Mouse (Mus musculus): ENCODE measurements around the gene Pip5k1a.
A peak's percentile ranks its signal among the peaks of the same experiment; 100 is the strongest.
"Not testable (repeated sequence)": the region's sequence is repeated elsewhere in the genome, so short reads cannot be mapped to it uniquely, and the experiment has no call there.

The Pip5k1a gene

DNA sequence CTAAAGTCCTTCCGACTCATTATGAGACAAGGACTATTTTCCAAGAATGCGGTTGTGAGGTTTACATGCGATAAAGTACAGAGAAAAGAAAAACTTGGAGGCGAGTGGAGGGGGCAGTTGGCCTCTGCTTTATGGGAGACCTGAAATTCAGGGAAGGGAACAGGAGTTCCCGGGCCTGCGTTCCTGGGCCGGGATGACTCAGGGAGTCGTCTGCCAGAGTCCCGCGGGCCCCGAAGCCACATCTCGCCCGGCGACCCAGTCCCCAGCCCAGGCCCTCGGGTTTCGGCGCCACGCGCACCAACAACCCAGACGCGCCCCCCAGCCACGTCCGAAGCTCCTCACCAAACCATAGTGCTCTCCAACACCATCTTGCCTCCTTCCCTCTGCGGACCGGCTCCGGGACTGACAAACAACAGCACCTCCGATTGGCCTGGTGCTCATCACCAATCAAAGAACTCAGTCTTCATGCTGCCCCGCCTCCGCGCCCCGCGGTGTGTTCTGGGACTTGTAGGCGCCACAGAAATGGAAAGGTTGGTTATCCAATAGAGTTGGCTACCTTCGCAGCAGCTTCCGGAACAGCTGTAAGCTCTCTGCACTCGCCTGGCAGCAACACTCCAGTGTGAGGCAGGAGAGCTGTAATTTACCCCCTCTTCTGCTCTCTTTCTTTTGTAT, 64.4 kb downstream of the Pip5k1a start, which contains the start of gene Psmd4:
TSS of gene Psmd4 (minus strand) at position 449 of the 672 bp plus-strand sequence.
- peak; percentile 99 for DNase-seq (ENCODE audit: low read depth, low spot score)

DNA sequence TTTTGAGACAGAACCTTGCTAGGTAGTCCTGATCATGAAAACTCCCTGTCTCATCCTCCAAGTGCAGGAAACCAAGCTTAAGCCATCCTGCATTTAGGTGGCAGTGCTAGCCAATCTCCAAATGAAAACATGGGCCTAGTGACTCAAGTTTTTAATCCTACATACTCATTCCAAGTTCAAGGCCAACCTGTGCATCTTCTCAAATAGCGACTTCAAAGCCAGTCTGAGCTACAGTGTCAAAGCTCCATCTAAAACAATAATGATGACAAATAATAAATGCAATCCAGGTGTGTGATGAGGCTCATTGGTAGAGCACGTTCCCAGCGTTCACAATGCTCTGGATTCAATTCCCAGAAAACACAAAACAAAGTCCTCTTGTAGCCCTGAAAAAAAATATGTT, 65.1 kb downstream of the Pip5k1a start:
- no peak for DNase-seq (ENCODE audit: low read depth, low spot score)

DNA sequence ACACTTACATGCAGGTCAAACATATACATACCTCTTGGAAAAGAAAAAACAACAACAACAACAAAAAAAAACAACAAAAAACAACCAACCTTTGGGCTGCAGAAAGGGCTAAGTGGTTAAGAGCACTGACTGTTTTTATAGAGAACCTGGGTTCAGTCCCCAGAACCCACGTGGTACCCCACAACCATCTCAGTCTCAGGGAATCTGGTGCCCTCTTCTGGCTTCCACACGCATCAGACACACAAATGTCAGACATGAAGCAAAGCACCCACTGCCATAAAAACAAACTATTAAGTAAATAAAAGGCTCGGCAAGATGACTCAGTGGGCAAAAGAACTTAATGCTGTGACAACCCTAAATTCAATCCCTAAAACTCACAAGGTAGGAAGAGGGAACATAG, 76.8 kb downstream of the Pip5k1a start:
- DNase-seq (ENCODE audit: low read depth, low spot score): peak; percentile 57

DNA sequence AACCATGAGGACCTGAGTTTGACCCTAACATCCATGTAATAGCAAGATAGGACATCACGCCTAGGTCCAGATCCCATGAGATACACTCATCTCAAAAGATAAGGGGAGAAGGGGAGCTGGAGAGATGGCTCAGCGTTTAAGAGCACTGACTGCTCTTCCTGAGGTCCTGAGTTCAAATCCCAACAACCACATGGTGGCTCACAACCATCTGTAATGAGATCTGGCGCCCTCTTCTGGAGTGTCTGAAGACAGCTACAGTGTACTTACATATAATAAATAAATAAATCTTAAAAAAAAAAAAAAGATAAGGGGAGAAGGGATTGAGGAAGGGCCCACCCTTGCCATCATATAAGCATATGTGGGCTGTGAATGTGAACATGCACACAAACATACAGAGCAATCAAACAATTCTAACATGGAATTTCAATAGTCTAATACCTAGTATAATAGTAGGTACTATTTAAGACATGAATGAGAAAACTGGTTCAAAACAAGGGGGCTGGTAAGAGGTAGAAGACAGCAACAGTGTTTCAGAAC, 77.4 kb downstream of the Pip5k1a start:
- DNase-seq (ENCODE audit: low read depth, low spot score): not testable (repeated sequence)

DNA sequence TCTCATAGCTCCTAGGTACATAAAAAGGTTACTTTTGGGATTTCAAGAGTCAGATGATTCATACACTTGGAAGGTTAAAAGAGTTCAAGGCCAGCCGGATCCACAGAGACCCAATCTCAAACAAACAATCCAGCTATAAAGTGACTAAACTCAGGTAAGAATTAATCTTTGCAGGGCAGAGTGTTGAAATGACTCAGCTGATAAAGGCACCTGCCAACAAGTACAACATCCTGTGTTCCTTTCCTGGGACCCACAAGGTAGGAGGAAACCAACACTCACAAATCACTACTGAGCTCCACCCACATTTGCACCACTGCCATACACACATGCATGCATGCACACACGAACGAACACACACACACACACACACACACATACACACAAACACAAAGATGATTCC, 78.1 kb downstream of the Pip5k1a start:
- no peak for DNase-seq (ENCODE audit: low read depth, low spot score)

GRCm38 (mm10) chr3:95027701-95028100, 79.0 kb downstream of the Pip5k1a start:
- DNase-seq (ENCODE audit: low read depth, low spot score): no peak

DNA sequence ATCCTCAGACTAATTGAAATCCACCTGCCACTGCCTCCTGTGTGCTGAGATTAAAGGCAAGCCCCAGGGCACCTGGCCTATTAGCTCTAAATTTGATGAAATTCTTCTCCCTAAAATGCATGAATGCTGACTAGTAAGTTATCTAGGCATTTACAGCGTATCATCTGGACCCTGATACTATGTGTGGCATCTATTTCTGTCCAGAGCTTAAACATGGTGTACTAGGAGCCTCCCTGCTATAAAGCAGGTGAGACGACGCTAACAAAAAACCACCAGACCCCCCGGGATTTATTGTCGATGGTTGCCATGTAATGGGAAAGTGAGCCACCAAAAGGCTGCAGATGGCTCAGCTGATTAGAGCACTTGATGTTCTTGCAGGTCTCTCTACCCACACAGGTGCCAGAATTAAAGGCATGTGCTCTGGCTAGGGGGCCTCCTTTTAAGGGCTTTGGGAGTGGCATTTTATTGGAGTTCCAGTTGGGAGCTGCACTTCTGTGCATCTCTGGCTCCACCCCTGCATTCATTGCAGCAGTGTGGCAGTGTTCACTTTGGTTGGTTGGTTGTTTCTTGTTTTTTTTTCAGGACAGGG, 79.6 kb downstream of the Pip5k1a start:
- DNase-seq (ENCODE audit: low read depth, low spot score): peak; percentile 45

GRCm38 (mm10) chr3:95025202-95025601, 81.5 kb downstream of the Pip5k1a start:
- DNase-seq (ENCODE audit: low read depth, low spot score): peak; percentile 32

DNA sequence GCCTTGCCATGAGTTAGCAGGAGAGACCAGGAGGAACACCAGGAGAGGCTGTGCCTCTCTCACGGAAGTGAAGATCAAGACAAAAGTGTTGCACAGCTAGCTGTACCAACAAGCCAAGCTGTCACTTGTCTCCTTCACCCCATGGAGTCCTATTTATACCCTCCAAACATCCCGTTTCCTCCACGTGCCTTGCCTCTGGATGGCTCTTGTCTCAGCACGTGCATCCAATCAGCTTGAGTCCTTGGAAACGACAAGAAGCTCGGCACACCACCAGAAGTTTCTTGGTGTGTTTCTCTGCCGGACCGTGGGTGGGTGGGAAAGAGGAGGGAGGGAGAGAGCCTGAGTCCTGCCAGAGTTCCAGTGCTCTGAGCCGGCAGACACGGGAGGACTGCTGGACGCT, 82.2 kb downstream of the Pip5k1a start:
- DNase-seq (ENCODE audit: low read depth, low spot score): peak; percentile 51

- not testable (repeated sequence) for DNase-seq (ENCODE audit: low read depth, low spot score)
These were observed 85.8 kb downstream of the Pip5k1a start for GRCm38 (mm10) chr3:95020956-95021355.

- DNase-seq (ENCODE audit: low read depth, low spot score): no peak
These were observed 88.0 kb downstream of the Pip5k1a start for GRCm38 (mm10) chr3:95018741-95019140.

DNA sequence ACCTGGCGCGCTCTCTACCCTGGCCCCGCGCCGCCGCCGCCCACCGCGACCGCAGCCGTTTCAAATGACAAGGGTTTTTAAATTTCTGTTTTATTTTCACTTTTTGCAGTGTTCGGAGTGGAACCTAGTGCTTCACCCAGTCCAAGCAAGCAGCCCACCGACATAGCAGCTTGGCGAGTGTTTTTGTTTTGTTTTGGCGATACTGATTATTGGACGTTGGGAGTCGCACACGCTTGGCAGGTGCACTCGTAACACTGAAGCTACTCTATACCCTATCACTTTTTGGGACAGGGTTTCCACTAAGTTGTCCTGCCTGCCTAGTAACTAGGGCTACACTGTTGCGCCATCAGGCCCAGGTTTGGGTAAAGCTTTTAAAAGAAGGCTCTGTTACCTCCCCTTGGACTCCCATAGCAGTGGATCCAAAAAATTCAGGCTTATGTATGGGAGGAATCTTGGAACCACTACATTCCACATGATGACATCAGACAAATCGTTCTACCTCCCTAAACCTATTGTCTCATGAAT, 90.1 kb downstream of the Pip5k1a start:
- DNase-seq (ENCODE audit: low read depth, low spot score): no peak

GRCm38 (mm10) chr3:95015891-95016531, 90.7 kb downstream of the Pip5k1a start:
- peak; percentile 99 for DNase-seq (ENCODE audit: low read depth, low spot score)

GRCm38 (mm10) chr3:95015337-95015872, 91.3 kb downstream of the Pip5k1a start, which contains the start of gene Zfp687:
TSS of gene Zfp687 (minus strand) at chr3:95015448.
- peak; percentile 100 for DNase-seq (ENCODE audit: low read depth, low spot score)

DNA sequence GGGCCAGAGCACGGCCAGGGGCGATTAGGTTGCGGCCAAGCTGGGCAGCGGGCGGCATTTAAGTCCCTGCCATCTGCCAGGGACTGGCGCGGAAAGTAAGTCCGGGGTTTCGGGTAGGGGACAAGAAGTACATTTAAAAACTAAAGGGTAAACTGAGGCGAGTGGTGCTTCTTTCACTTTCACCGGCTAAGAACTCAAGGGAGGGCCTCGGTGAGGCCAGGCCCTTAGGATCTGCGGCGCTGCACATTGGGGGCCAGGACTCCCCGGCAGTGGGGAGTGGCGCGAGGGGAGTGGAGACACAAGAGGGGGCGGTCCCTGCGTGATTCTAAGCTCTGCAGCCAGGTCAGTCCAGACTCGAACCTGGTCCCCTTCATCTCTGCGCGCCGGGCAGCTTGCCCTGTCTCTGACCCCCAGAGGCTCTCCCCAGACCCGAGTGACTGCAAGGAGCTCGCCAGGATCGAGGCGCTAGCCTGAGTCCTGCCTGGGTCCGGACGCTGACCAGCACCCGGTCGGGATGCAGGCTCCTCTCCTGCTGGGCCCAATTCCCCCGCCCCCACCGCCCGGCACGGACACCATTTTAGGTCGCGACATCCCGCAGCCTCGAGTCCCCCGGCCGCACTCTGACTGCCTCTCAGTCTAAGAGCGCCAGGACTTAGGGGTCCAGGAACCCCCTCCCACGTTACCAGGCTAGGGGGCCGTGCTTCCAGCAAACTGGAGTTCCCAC, 92.1 kb downstream of the Pip5k1a start:
- peak; percentile 75 for DNase-seq (ENCODE audit: low read depth, low spot score)

- DNase-seq (ENCODE audit: low read depth, low spot score): peak; percentile 41
These were observed 92.9 kb downstream of the Pip5k1a start for GRCm38 (mm10) chr3:95013699-95014427.

GRCm38 (mm10) chr3:95012982-95013381, 93.7 kb downstream of the Pip5k1a start:
- no peak for DNase-seq (ENCODE audit: low read depth, low spot score)

DNA sequence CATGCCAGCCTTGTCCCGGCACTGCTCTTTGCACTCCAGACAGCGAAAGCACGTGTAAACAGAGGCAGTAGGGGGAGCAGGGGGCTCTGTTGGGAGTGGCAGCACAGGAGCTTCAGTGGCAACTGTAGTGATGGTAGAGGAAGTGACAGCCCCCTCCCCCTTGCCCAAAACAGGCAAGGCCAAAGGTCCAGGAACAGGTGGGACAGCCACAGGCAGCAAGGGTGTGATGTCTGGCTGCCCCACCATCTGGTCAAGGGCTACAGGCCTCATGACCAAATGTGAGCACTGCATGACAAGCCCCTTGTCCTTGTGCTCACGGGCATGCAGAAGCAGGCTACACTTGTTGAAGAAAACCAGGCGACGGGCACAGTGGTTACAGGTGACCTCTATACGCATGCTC, 96.3 kb downstream of the Pip5k1a start:
- no peak for DNase-seq (ENCODE audit: low read depth, low spot score)
